Mouse (Mus musculus) urinary bladder, postnatal 10 days (tissue): ENCODE results near the gene Ptpru.

ENCODE experiments used
- DNase-seq: peaks from one replicate; pipeline ENCODE4 v3.0.0; 2022; ENCODE audit warnings: low spot score

Gene Ptpru

DNA sequence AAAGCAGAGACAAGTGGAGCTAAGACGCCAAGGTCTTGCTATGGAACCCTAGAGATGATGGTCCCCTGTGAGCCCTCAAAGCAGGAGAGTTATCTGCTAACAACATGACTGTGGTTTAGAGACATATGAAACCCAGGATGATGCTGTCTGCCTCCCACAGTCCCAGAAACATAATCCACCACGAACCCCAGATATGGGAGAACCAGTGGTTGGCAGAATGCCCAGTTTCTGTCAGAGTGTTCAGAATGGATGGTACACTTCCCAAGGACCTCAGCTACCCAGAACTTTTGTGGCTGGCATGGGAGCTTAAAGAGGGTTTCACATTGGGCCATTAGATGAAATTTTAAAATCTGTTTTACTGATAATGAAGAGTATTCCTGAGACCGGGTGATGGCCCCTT is 57.1 kb downstream of the Ptpru start:
- DNase-seq = no peak

DNA sequence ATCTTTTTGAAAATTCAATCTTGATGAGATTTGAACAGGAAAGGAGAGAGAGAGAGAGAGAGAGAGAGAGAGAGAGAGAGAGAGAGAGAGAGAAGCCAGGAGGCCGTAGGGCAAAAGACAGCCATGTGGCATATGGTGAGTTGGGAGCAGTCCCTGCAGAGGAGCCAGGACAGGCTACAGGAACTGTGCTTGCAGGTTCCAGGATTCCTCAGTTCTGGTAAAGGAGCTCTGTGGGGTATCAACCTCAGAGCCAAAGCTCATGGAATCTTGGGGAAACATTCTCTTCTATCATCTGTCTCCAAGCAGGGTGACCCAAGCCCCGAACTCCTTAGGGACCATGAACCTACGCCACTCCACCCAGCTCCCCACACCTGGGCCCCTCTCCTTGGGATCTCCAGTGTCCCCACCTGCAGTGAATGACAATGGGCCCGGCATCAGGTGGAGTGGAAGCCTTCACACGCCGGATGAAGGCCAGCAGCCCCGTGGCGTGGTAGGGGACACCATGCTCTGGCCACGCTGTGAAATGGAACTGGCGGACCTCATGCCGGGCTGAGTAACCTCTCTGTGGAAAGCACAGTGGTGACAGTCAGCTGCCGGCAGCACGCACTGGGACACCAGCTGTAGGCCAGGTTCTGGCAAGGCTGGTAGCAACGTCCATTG is 59.3 kb downstream of the Ptpru start:
- DNase-seq = no peak

DNA sequence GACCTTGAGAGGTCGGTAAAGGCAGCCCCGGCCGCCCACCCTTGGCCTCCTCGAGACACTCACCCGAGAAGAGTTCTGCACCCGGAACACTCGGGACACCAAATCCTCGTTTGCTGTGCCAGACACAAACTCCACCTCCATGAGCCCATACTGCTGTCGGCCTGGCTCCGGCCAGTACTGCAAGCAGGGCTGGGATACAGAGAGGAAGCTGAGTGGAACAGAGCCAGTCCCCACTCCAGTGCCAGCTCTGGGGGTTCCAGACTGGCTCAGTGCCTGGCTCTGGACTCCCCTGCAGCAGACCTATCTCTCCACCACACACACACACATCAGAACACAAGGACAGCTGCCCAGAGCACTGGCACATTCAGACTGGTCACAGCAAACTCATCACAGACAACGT is 66.7 kb downstream of the Ptpru start:
- no peak for DNase-seq

DNA sequence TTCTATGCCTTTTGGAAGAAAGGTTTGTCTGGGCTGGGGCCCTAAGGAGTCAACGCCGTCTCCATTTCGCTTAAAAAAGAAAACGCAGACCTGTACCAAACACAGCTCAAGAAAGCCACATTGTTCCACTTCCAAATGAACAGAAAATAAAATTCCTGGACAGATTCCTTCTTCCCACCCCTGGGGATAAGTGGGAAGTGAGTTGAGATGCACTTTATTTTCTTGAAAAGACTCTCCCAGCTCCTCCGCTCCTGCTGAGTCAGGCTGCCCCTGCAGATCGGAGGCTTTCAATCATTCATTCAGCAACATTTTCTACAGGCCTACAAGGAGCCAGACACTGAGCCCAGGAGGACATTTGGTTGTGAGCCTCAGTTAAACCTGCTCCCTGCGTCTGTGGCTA is 74.2 kb downstream of the Ptpru start:
- DNase-seq = no peak

DNA sequence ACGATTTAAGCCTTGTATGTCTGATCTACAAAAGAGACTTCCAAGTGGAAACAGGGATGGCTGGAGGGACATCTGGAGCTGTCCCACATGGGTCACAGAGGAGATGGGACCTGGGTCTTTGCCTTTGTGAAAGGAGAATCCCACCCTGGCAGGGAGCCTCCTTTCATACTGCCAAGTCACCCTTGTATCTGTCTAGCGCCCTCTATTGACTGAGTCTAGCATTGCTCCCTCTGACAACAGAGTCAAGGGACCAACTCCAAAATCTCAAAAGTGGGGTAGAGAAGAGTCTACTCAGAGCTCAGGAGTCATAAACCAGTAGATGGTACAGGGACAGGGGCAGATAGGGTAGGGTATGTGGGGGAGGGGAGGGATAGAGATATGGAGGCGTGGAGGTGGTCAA is 74.6 kb downstream of the Ptpru start:
- no peak for DNase-seq

DNA sequence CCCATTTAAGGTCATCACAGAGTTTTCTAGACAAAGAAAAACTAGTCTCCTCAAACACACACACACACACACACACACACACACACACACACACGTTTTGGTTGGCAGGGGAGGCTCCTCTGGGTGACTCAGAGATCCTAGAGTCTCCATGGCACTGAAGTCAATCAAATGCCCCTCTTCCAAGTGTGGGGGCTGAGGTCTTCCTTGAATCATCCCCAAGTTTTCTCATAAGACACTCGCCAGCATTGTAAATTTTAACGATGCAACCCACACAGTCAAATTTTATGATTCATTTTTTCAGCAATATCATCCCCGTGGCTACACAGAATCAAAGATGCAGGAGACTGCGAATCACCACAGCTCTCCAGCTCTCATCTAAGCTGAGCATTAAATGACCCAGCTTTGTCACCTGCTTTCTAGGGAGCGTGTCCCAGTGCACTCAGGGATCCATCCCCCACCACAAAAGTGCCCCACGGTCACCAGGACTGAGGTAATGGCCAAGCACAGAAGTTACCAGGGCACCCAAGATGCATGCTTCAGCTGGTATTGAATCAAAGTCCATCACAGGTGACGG is 75.8 kb downstream of the Ptpru start:
- no peak for DNase-seq

DNA sequence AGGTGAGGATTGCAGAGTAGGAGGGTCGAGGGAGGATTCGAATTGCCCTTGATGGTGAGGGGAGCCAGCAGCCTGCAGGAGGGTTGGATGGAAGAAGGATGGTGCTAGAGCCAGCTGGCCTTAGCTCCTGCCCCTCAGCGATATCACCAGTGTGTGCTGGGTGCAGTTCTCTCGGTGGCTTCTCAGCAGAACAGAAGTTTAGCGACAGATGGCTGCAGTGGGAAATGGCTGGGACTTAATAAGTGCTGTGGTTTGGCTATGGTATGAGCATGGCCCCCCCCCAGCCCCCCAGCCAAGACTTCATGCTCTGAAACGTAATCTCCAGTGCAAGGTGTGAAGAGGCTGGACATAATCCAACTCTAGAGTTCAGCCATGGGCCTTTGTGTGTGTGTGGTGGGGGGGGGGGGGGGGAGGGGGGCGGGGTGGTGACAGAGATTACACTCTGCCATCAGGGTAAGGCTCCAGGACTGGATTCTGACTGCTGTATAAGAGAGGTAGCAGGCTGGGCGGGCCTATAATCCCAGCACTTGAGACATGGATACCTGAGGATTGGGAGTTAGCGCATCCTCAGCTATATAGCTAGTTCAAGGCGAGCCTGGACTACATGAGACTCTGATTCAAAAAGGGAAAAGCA is 85.8 kb downstream of the Ptpru start:
- no peak for DNase-seq

DNA sequence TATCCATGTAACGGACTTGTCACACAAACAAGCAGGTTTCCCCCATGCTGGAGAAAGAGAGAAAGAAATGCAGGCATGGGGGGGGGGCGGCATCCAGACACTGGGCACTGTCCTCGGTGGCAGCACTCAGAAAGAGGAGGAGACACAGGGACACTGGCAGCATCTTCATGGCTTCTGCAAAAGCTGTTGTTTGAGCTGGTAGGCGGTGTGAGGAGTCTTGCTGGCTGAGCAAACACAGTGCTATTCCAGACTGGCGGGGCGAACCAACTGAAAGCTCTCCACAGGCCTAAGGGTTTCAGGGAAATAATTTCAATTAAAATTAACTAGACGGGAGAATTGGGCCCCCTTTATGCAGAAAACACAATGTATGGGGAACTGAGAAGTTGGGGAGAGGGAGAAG is 86.5 kb downstream of the Ptpru start:
- DNase-seq = no peak

DNA sequence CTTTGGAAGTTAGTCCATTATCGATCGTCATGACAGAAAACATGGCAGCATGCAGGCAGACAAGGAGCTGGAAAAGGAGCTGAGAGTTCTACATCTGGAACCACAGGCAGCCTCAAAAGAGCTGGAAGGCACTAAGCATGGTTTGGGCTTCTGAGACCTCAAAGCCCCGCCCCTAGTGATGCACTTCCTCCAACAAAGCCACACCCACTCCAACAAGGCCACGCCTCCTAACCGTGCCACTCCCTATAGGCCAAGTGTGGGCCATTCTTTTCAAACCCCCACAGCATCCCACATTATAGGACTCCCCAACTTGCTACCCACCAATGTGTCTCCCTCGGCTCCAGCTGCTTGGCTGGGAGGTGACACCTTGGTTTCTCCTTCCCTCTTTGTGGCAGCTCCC is 88.3 kb downstream of the Ptpru start:
- no peak for DNase-seq

DNA sequence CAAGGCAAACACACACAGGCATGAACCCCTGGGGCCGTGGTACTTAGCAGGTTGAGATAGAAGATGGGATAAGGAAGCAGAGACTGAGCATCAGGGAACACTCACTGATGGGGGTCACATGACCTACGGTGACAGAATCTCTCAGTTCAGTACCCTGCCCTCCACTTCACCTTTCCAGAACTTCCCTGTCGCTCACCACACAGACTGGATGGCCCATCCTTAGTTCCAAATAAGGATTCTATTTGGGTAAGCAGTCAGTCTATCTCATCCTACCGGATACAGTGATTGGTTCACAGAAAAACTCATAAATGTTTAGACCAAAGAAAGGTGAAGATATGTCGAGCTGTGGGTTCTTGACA is 93.4 kb downstream of the Ptpru start:
- no peak for DNase-seq

DNA sequence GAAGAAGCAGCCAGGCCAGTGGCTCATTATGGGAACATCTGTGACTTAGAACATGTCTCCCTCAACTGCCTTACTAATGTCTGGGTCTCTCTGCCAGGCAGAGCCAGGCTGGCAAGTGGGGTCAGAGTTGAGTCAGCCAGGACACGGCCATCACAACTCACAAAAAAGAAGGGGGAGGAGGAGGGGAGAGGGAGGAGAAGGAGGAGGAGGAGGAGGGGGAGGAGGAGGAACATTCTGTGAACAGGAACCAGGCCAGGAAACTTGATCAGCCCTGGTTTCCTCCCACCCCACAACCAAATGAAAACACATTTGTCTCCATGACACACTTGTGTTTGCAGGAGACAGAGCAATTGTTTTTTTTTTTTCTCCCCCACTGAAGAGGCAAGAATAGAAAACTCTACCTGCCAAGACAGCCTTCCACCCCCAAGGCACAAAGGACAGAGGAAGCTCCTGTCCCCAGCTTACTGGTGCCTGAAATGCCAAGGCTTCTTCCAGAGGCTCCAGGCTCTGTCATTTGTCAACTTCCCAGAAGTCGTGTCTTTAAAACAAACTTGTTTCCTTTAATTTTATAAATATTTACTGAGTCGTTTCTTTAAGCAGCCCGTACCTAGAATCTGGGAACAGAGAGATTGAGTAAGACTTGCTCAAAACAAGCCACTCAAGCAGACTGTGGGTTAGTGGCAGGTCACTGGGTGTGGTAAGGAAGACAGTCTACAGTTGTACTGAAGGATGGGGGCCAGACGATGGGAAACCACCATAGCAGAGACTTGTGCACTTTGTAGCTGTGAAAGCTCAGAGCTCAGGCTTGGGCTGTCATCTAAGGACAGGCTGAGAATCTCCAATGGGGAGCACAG is 94.0 kb downstream of the Ptpru start:
- no peak for DNase-seq

DNA sequence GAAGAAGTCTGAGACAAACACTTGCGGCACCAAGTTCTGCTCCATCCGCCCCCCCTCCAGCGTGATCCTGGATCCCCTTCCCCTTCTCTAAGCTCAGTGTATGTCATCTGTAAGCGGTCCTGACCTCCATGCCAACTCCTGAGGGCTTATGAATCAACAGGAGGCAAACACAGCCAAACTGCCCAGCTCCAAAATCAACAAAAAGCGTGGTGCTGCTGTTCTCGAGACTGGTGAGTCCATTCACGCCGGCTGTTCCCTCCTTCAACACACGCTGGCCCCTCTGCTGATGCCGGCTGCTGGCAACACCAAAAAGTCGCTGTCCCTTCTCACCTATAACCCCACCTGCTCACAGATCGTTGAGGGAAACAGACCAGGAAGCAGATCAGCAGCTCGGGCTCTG is 95.1 kb downstream of the Ptpru start:
- no peak for DNase-seq

DNA sequence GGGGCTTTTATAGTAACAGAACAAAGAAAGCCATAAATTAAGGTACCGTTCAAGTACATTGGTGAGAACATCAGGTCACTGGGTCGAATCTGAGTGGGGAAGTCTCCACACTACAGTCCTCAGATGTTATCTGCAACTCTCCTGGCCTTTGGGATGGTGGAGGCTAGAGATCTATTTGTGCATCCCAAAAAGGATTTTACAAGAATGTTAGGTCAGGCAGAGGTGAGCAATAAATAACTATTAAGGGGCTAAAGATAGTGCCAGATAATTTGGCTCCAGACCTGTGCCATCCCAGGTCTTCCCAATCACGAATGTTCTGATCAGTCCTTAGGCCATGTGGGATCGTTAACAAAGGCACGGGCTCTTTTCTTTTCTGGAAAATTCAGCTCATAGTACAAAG is 97.5 kb downstream of the Ptpru start:
- DNase-seq = no peak

DNA sequence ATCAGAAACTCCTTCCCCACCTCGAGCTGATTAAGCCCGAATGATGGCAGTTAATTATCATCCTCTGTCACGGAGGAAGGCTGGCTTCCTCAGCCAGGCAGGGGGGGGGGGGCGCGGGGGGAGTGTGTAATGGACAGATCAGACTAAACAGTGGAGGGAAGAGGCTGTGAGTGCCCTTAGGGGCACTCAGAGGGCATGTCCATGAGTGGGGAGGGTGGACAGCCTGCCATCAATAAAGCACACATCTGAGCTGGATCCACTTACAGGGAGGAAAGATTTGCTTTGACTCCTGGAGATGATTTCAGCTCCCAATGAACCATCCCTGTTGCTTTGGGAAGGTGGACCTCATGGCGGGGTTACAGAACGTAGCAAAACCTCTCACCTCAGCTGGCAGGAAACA is 109.5 kb downstream of the Ptpru start:
- DNase-seq = no peak

DNA sequence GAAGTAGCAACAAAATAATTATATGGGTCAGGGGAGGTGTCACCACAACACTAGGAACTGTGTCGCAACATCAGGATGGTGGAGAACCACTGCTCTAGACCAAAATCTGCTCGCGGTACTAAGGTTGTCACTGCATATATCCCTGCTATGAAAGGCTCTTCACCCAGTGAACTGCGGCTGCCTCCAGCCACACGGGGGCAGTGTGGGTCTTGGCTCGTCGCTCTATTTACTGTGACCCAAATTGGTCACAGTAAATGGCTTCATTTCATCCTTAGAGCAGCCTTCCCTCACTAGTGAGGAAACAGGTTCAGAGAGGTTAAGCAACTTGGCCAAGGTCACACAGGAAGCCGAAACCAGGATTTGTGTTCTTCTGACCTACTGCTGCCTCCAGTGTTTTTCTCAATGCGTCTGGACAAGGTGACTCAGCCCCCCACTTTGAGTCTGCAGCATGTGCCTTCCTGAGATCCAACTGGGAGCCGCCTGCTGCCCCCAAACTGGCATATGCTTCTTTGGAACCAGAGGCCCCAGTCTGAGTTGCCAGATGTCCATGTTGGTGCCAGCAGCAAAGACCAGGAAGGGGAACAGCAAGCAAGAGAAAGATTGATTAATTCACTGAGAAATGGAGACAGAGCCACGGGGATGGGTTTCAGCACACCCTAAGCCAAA is 114.5 kb downstream of the Ptpru start:
- peak; percentile 23 for DNase-seq

DNA sequence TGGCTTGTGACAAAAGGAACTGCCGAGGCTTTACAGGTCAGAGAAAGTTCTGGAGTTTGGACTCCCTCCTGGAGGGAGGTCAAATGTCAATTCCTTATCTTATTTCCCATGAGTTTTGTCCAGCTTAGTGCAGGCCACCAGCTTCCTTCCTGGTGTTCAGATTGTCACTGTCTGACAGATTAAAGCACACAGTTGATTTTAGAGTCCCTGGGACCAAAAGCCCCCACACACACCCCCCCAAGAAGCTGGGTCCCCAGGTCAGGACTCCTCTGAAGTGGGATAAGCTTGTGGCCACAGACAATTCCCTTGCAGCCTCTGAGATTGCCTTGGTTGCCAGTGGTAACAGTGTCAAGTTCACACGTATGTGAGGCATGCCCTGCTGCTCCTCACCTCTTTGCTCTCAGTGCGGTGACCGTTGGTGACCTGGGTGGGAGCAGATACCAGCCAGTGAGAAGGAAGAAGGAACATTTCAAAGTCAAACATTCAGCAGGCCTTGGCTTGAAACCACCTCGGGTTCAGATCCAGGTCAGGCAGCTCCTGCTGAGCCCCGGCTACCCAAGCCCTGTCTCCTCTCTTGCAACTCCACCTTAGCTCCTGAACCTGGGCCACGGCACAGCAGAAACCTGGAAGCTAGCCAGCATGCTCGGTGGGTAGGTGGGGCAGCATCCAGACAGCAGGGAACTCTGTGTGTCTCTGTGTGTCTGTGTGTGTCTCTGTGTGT is 115.8 kb downstream of the Ptpru start:
- no peak for DNase-seq

DNA sequence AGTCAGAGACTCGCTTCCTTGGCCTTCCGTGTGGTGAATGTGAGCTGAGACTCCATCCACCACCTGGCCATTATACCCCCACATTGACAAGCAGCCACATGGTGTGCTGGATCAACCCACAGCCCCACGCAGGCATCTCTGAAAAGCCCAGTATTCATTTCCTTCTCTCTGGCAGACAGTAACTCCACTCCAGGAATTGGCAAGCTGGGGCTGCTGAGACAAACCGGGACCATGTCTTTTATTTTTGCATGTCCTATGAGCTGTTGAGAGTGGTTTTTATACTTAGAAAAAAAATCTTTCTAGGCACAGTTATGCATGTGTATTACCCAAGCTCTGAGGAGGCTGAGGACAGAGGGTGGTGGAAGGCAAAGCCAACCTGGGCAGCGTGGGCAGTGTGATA is 118.9 kb downstream of the Ptpru start:
- DNase-seq = no peak
